Mouse (Mus musculus) megakaryocyte, embryonic 14.5 days (primary cell): ENCODE data around the gene Prkca.

Experiments used
- FLI1 ChIP-seq: IDR thresholded peaks from 2 replicates; pipeline ENCODE4 v1.6.1; 2012; ENCODE audit warnings: low read length, inconsistent platforms, mixed read lengths
- GATA1 ChIP-seq: IDR thresholded peaks from 3 replicates; pipeline ENCODE4 v1.6.1; 2012; ENCODE audit warnings: mixed read lengths, low read length, inconsistent platforms, borderline replicate concordance

GRCm38 (mm10) chr11:107998891-107999290, 344.8 kb downstream of the Prkca start:
- TF ChIP-seq GATA1 (no peak), FLI1 (no peak)
